Mouse (Mus musculus): Measurements from ENCODE around the gene Kpna1. TPM values are rescaled to one million over a fixed set of nuclear protein-coding genes. Genes with fewer than 3 reads are reported as not detected.
"Not testable (repeated sequence)": the region's sequence is repeated elsewhere in the genome, so short reads cannot be mapped to it uniquely, and the experiment has no call there.

Kpna1 gene
- polyA plus RNA-seq (2012; ENCODE audit: insufficient read depth, insufficient read length, low replicate concordance, missing spikeins): 130 TPM in 1 of 2 replicates, not detected in the other

DNA sequence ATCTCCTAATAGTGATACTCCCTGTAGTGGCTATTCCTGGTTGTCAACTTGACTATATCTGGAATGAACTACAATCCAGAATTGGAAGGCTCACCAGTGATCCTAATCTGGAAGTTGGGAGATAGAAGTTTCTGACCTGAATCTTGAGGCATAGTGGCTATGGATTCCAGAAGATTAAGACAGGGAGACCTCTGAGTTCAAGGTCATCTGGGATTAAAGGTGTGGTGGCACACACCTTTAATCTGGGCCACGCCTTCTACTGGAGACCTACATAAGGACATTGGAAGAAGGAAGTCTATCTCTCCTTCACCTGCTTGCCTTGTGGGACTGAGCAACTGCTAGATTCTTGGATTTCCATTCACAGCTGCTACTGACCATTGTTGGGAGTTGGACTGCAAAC is at the start of gene Kpna1:
Gene Kpna1, plus strand, starts transcription at position 301 of the 400 bp plus-strand sequence.
- not testable (repeated sequence) for H3K4me1 ChIP-seq (ENCODE audit: control insufficient read depth, insufficient read depth, low read length); H3K4me3 ChIP-seq (ENCODE audit: insufficient read depth, low read depth, low read length); H3K27ac ChIP-seq (ENCODE audit: insufficient read depth, low read depth, low read length)
- WGBS: 100% methylated on average over 1 of the region's 1 CpGs

DNA sequence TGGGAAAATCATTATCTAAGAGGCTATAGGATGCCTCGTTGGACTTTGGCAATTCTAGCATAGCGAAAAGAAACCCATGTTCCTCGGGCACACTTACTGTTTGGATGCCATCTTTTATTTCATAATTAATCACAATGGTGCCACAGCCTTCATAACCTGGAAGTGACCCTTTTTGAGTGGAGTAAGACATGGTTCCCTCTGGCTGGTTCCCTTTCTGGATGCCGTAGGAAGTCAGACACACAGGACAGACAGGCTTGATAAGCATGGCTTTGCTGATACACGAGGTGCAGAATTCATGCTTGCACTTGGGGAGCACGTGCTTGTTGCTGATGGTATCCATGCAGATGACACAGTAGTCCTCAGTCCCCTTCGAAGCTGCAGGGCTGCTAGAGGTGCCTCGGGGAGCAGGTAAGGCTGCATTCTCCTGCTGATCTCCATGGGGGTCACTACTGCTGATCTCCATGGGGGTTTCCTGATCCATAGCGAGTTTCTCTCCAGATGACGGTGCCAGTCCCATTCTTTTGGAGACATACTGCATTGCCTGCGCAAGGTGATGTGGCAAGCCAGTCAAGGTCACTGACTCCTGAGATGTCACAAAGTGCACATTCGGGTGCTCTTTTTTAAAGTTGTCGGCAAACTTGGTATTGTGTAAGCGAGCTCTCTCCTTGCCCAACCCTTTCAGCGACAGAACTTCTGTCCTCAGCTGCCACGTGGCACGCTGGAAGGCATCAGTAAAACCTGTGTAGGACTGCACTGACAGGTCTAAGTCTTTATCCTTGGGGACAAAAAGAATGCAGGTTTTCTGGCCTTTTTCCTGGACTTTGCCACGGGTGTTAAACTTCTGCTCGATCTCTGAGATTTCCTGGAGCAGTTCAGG is 46.1 kb upstream of the Kpna1 start:
- Histone ChIP-seq H3K27ac (ENCODE audit: insufficient read depth, low read depth, low read length) (no peak overlapping the region), H3K4me3 (ENCODE audit: insufficient read depth, low read depth, low read length) (no peak overlapping the region), H3K4me1 (ENCODE audit: control insufficient read depth, insufficient read depth, low read length) (no peaks in the 10 kb centered on the region)
- WGBS: 92% methylated on average over 19 of the region's 19 CpGs
- TF ChIP-seq POLR2A (IDR thresholded peaks at IDR 0.05; ENCODE audit: insufficient read depth, low read depth, low read length): no peak
- TF ChIP-seq CTCF (IDR thresholded peaks at IDR 0.05; ENCODE audit: insufficient read depth, low read depth, low read length): no peak

DNA sequence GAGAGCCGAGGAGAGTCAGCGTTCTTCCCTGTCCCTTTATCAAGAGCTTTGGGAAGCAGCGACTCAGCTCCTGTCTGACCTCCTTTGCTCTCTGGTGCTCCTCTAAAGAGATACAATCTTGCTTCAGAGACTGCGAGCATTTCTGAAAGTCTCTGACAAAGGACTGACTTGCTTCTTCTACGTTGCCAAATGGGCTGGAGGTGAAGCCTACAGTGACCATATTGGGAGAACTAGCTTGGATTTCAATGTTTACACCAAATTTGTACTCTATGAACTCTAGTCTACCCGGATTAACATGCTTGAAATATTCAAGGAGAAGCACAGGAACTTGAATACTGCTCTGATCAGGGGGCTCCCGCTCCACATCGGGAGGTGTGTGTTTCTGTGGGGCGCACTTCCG is 45.4 kb upstream of the Kpna1 start:
- H3K27ac ChIP-seq (ENCODE audit: insufficient read depth, low read depth, low read length): no peak overlapping the region
- 89% methylated on average over 10 of the region's 10 CpGs for WGBS
- TF ChIP-seq POLR2A (IDR thresholded peaks at IDR 0.05; ENCODE audit: insufficient read depth, low read depth, low read length): no peak
- TF ChIP-seq CTCF (IDR thresholded peaks at IDR 0.05; ENCODE audit: insufficient read depth, low read depth, low read length): no peak
- H3K4me1 ChIP-seq (ENCODE audit: control insufficient read depth, insufficient read depth, low read length): no peaks in the 10 kb centered on the region
- no peak overlapping the region for H3K4me3 ChIP-seq (ENCODE audit: insufficient read depth, low read depth, low read length)

DNA sequence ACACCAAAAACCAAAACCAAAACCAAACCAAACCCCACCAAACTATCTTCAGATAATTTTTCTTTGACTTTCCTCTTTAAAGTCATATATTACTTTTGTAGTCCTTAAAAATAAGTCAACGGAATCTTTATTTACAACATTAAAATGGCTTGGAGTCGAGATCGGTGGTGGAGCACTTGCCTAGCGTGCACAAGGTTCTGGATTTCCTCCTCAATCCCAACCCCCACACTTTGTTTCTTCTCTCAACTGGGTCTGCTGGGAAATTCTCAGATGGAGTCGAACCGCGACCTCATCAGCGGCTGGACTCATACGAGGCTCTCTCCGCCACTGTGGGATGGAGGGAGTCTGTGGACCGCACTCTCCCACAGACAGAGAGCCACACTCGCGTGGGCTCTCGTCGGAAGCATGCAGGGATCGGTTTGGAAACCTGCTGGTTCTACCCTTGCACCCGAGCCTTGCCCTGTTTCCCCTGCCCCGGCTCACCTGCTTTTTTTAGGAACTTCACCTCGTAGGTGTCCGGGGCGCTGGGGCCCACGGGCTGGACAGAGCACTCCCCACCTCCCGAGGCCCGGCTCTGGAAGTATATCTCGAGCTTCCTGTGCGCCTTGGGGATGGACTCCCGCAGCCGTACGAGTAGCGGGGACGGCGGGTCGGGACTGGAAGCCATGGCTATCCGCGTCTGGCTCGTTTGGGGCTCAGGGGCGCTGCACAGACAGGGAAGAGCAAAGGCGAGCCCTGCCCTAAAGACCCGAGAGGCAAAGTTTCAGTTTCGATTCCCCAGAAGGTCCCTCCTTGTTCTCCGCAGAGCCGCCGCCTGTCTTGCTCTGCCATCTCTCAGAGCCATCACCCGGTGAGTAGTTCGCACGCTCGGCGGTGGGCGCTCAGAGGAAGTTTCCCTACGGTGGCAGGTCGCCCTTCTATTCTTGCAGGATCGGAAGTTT is 40.1 kb upstream of the Kpna1 start, which contains the start of the genes Parp9 and Dtx3l:
Gene Parp9, plus strand, starts transcription at position 260 of the 941 bp plus-strand sequence.
Gene Dtx3l, minus strand, starts transcription at position 941 of the 941 bp plus-strand sequence.
- peak within 1 kb of the TSS; percentile 66 for H3K4me3 ChIP-seq (ENCODE audit: insufficient read depth, low read depth, low read length)
- no peaks in the 10 kb centered on the region for H3K4me1 ChIP-seq (ENCODE audit: control insufficient read depth, insufficient read depth, low read length)
- 0 out of 2 replicates have a peak, but pooled peaks have one; percentile 8 for TF ChIP-seq POLR2A (IDR thresholded peaks at IDR 0.05; ENCODE audit: insufficient read depth, low read depth, low read length)
- peak; percentile 21; the same call in 1 of the 2 replicates for TF ChIP-seq CTCF (IDR thresholded peaks at IDR 0.05; ENCODE audit: insufficient read depth, low read depth, low read length)
- 2% methylated on average over 52 of the region's 52 CpGs for WGBS
- H3K27ac ChIP-seq (ENCODE audit: insufficient read depth, low read depth, low read length): no peak within 1 kb of the TSS

DNA sequence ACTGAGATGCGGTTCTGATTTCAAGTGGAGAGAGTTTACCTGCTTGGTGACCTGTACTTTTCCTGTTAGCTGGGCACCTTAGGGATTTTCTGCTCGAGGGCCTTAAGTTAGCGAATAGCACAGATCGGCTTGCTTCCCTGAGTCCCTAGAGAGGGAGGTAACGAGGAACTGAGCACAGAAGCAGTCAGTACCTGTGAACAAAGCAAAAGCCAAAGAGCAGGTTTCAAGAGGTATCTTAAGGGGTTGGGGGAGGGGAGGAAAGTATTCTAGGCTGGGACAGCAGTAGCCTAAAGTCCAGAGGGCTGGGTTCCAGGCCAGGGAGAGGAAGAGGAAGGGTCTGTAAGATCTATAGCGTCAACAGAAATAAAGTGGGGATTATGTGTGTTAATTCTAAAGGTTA is 39.3 kb upstream of the Kpna1 start:
- Histone ChIP-seq H3K4me1 (ENCODE audit: control insufficient read depth, insufficient read depth, low read length) (no peaks in the 10 kb centered on the region), H3K27ac (ENCODE audit: insufficient read depth, low read depth, low read length) (no peak overlapping the region), H3K4me3 (ENCODE audit: insufficient read depth, low read depth, low read length) (peak overlapping the region; percentile 66)
- TF ChIP-seq CTCF (IDR thresholded peaks at IDR 0.05; ENCODE audit: insufficient read depth, low read depth, low read length): no peak
- no peak for TF ChIP-seq POLR2A (IDR thresholded peaks at IDR 0.05; ENCODE audit: insufficient read depth, low read depth, low read length)
- 15% methylated on average over 6 of the region's 6 CpGs for WGBS

DNA sequence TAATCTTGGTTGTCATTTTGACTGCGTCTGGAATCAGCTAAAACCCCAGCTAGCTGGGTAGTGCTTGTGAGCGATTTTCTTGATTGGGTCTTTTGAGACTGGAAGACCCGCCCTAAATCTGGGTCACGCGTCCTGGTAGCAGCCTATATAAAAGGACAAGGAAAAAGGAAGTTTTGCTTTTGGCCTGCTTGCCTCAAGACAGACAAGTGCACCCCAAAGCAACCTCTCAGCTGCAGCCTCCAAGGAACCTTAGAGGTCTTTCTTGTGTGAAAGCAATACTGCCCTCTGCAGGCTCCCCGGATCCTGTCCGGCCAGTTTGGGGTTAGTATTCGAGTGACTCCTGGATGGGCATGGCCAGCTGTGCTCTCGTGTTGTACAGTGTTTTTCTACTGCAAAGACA is 38.9 kb upstream of the Kpna1 start:
- TF ChIP-seq CTCF (IDR thresholded peaks at IDR 0.05; ENCODE audit: insufficient read depth, low read depth, low read length) (no peak), POLR2A (IDR thresholded peaks at IDR 0.05; ENCODE audit: insufficient read depth, low read depth, low read length) (no peak)
- Histone ChIP-seq H3K4me3 (ENCODE audit: insufficient read depth, low read depth, low read length) (no peak overlapping the region), H3K27ac (ENCODE audit: insufficient read depth, low read depth, low read length) (no peak overlapping the region), H3K4me1 (ENCODE audit: control insufficient read depth, insufficient read depth, low read length) (no peaks in the 10 kb centered on the region)
- WGBS: 9% methylated on average over 9 of the region's 9 CpGs

DNA sequence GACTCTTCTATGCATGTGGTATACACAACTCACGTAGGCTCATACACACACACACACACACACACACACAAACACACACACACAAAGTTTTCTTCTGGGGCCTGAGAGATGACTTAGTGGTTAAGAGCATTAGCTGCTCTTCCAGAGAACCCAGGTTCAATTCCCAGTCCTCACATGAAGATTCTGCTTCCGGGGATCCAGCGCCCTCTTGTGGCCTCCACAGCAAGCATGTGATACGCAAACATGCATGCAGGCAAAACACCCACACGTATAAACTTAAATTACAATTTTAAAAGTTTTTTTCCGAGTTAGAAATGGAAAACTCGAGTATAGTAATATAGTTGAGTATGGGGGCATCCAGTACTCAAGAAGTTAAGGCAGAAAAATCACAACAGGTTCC is 37.2 kb upstream of the Kpna1 start:
- Histone ChIP-seq H3K4me1 (ENCODE audit: control insufficient read depth, insufficient read depth, low read length) (no peaks in the 10 kb centered on the region), H3K27ac (ENCODE audit: insufficient read depth, low read depth, low read length) (no peak overlapping the region), H3K4me3 (ENCODE audit: insufficient read depth, low read depth, low read length) (no peak overlapping the region)
- 87% methylated on average over 7 of the region's 7 CpGs for WGBS
- no peak for TF ChIP-seq POLR2A (IDR thresholded peaks at IDR 0.05; ENCODE audit: insufficient read depth, low read depth, low read length)
- no peak for TF ChIP-seq CTCF (IDR thresholded peaks at IDR 0.05; ENCODE audit: insufficient read depth, low read depth, low read length)

DNA sequence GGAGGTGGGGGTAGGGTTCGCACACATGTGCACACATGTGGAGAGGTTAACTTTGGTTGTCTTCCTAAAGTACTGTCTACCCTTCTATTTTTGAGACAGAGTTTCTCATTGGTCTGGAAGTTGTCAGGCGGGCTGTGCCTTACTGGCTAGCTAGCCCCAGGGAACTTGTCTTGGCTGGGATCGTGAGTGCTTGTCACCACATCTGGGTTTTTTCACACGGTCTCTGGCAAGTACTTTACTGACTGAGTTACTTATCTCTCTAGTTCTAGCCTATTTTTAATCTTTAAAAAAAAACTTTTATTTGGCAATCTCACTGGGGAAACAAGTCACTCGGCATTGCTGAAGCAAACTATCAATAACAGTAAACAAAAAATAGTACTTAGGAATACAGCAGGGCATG is 29.3 kb upstream of the Kpna1 start:
- WGBS: 81% methylated on average over 5 of the region's 5 CpGs
- H3K4me1 ChIP-seq (ENCODE audit: control insufficient read depth, insufficient read depth, low read length): no peaks in the 10 kb centered on the region
- H3K27ac ChIP-seq (ENCODE audit: insufficient read depth, low read depth, low read length): no peak overlapping the region
- H3K4me3 ChIP-seq (ENCODE audit: insufficient read depth, low read depth, low read length): no peak overlapping the region
- TF ChIP-seq POLR2A (IDR thresholded peaks at IDR 0.05; ENCODE audit: insufficient read depth, low read depth, low read length) (no peak), CTCF (IDR thresholded peaks at IDR 0.05; ENCODE audit: insufficient read depth, low read depth, low read length) (no peak)
